Mouse (Mus musculus) G1E (cell line): ENCODE results near the gene Klf15. TPM values are rescaled to one million over a fixed set of nuclear protein-coding genes. Genes with fewer than 3 reads are reported as not detected.

Experiments used
- ATAC-seq: 2 replicates; pipeline ENCODE4 v1.8.0; 2016; ENCODE audit warnings: mild to moderate bottlenecking; ENCODE audit not compliant: insufficient number of reproducible peaks, poor library complexity, low FRiP score, severe bottlenecking; ENCODE audit errors: extremely low read depth
- DNase-seq: peaks from one replicate; pipeline ENCODE4 v3.0.0; 2012; ENCODE audit warnings: low spot score
- H3K27me3 ChIP-seq: 2 replicates; pipeline ENCODE4 v1.6.1; 2012; ENCODE audit warnings: mild to moderate bottlenecking, low read length, inconsistent platforms; ENCODE audit not compliant: insufficient read depth
- H3K36me3 ChIP-seq: replicated peaks from 2 replicates; pipeline ENCODE3; 2012; ENCODE audit warnings: mild to moderate bottlenecking, inconsistent platforms
- H3K4me1 ChIP-seq: 2 replicates; pipeline ENCODE4 v1.6.1; 2012; ENCODE audit warnings: low read depth, low read length, inconsistent platforms, mixed read lengths; ENCODE audit not compliant: insufficient read depth
- H3K4me3 ChIP-seq: 2 replicates; pipeline ENCODE4 v1.5.1; 2012; ENCODE audit warnings: low read depth, mild to moderate bottlenecking, inconsistent platforms, low read length, moderate library complexity, mixed read lengths
- H3K9me3 ChIP-seq: replicated peaks from 2 replicates; pipeline ENCODE4 v1.6.1; 2012; ENCODE audit warnings: inconsistent platforms
- CTCF ChIP-seq: IDR thresholded peaks from 2 replicates; pipeline ENCODE4 v1.5.1; 2012; ENCODE audit warnings: low read depth, low read length, inconsistent platforms, mixed read lengths
- GATA1 ChIP-seq: IDR thresholded peaks from 2 replicates; pipeline ENCODE4 v1.6.1; 2012; ENCODE audit warnings: borderline replicate concordance, low read length, inconsistent platforms, mixed read lengths
- GATA2 ChIP-seq: IDR thresholded peaks from 2 replicates; pipeline ENCODE4 v1.6.1; 2012; ENCODE audit warnings: low read depth, low read length, inconsistent platforms, borderline replicate concordance
- POLR2AphosphoS5 ChIP-seq: IDR thresholded peaks from 2 replicates; pipeline ENCODE4 v1.6.1; 2012; ENCODE audit warnings: low read depth, low read length, inconsistent platforms; ENCODE audit not compliant: insufficient replicate concordance
- TAL1 ChIP-seq: conservative IDR thresholded peaks from 2 replicates; pipeline ENCODE4 v1.6.1; 2012; ENCODE audit warnings: low read depth, low read length, inconsistent platforms, mixed read lengths
- polyA plus RNA-seq: library from polyadenylated mRNA; stranded (reverse); fragments of >175 nt; gene quantifications from 2 replicates; pipeline ENCODE4 v1.2.3, GENCODE M21; 2012
- total RNA-seq, 2 experiments: library from RNA; stranded (forward) in 1 of 2; stranded (reverse) in 1 of 2; fragments of 200-1000 nt in 1 of 2; fragments of >200 nt in 1 of 2; fragmentation: Nextera tagmentation in 1 of 2; gene quantifications; 2 replicates each; pipeline ENCODE4 v1.2.3; 2014 to 2017

Gene Klf15
- total and polyA plus RNA-seq, 3 experiments: 0.05 TPM; not detected in 2

DNA sequence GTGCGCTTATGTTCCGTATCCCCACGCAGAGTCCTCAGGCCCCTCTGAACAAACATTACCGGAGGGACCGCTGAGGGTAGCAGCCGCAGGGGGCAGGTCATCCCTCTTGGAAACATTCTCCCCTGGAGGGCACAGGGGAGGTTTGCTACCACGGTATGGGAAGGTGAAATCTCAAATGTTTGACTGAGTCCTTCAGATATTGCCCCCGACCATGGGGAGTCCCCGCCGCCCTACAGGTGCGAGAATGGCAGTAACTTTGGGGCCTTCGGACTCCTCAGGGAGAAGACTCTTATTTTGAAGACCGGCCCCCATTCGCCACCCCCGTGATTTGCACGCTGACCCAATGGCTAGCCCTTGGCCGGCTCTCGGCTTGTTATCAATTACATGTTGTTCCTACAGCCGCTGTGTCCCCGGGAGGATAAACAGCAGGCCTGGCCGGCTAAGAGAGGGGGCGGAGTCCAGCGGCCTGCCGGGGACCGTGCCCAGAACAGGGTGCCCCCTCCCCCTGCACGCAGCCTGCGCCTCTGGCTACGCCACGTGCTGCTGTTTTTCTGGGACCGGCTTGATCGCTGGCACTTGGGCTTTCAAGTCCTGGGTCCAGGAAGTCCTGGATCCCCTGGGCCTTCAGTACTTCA lies 969 bp downstream of the Klf15 start:
- peak overlapping the region; percentile 20; the same call in 1 of the 2 replicates for H3K4me3 ChIP-seq
- no peak for DNase-seq
- peaks cover 9% of the 10 kb centered on the region for H3K9me3 ChIP-seq
- H3K36me3 ChIP-seq: no peaks in the 10 kb centered on the region
- TF ChIP-seq CTCF (no peak), TAL1 (no peak), GATA2 (no peak), GATA1 (no peak), POLR2AphosphoS5 (no peak)
- no peaks in the 10 kb centered on the region for H3K4me1 ChIP-seq
- ATAC-seq: no peak
- peaks cover 8% of the 10 kb centered on the region; the same call in 1 of the 2 replicates for H3K27me3 ChIP-seq

DNA sequence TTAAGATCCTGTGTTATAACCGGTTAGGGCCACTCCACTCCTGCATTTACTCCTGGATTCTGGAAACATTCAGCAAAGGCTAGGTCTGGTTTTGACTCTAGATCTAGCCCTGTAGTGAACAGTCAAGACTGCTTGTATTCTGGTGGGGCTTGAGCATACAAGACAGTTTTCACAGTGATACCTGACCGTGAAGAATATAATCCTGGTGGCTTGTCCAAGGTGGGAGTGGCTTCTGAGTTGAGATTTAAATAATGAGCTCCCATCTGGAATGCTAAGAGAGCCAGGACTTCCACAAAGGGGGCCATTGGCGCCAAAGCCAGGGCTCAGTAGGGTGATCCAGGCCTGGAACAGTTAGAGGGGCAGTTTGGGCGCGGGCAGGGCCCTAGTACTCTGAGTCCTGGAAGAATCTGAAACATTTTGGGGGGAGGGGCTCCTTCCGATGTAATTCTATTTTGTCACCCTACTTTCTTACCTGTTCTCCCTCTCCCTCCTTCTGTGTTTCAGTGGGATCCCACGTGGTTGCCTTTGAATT lies 1.6 kb downstream of the Klf15 start:
- TF ChIP-seq CTCF: no peak
- no peak for TF ChIP-seq POLR2AphosphoS5
- TF ChIP-seq GATA1: no peak
- TF ChIP-seq GATA2: no peak
- TF ChIP-seq TAL1: no peak
- Histone ChIP-seq H3K9me3 (peaks cover 9% of the 10 kb centered on the region), H3K27me3 (peaks cover 8% of the 10 kb centered on the region; the same call in 1 of the 2 replicates), H3K4me1 (no peaks in the 10 kb centered on the region), H3K36me3 (no peaks in the 10 kb centered on the region), H3K4me3 (no peak overlapping the region)
- ATAC-seq (no peak), DNase-seq (no peak)

DNA sequence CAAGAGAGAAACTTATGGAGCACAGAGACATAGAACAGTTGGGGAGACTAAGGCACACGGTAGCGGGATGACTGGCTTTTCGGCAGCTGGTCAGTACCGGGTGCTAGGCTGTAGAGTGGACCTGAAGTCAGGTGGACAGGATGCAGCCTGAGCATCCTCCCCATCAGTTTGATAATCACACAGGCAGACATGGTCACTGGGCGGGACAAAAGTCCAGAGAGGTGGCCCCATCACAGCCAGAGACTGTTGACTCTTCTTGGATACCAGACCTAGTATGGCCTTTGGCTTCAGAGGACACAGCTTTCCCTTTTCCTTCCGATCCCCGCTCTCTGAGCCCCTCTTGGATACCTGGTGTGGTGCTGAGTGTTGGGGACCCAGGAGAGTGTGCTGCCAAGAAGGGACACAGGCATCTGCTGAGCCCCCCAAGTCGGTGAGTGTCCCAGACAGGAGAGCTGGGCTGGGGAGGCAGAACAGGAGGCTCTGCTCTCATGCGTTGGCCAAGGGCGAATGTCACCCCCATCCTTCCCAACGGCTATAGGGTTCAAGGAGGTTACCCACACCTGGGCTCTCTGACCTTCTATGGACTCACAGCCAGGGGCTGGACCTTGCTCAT lies 2.8 kb downstream of the Klf15 start:
- TF ChIP-seq TAL1 (no peak), POLR2AphosphoS5 (no peak), GATA1 (no peak), CTCF (no peak), GATA2 (no peak)
- ATAC-seq (no peak), DNase-seq (no peak)
- H3K4me3 ChIP-seq: no peak overlapping the region
- no peaks in the 10 kb centered on the region for H3K36me3 ChIP-seq
- H3K27me3 ChIP-seq: peaks cover 8% of the 10 kb centered on the region; the same call in 1 of the 2 replicates
- H3K9me3 ChIP-seq: peaks cover 9% of the 10 kb centered on the region
- no peaks in the 10 kb centered on the region for H3K4me1 ChIP-seq

DNA sequence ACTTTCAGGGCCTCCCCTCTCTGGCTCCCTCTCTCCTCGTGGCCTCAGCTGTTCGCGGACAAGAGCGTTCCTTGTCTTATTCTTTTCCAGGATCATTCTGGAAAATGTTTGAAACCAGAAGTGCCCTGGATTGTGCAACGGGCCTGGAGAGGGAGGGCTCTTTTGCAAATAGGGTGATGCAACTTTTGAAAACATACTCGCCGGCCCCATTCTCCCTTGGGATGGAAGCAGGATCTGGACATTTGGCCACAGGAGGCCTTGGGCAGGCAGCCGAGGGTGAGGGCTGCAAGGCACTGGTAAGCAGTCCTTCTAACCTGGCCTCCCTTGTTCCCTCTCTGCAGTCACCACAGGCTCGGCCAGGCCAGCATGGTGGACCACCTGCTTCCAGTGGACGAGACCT lies 3.7 kb downstream of the Klf15 start:
- Histone ChIP-seq H3K4me1 (no peaks in the 10 kb centered on the region), H3K9me3 (peaks cover 9% of the 10 kb centered on the region), H3K27me3 (peaks cover 13% of the 10 kb centered on the region; the same call in 1 of the 2 replicates), H3K4me3 (no peak overlapping the region), H3K36me3 (no peaks in the 10 kb centered on the region)
- no peak for DNase-seq
- TF ChIP-seq TAL1 (no peak), GATA2 (no peak), POLR2AphosphoS5 (no peak), CTCF (no peak), GATA1 (no peak)
- ATAC-seq: no peak

DNA sequence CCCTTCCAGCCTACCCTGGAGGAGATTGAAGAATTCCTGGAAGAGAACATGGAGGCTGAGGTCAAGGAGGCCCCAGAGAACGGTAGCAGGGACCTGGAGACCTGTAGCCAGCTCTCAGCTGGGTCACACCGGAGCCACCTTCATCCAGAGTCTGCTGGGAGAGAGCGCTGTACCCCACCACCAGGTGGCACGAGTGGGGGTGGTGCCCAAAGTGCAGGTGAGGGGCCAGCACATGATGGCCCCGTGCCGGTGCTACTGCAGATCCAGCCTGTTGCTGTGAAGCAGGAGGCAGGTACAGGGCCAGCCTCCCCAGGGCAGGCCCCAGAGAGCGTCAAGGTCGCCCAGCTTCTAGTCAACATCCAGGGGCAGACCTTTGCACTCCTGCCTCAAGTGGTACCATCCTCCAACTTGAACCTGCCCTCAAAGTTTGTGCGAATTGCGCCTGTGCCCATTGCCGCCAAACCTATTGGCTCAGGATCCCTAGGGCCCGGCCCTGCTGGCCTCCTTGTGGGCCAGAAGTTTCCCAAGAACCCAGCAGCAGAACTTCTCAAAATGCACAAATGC lies 4.6 kb downstream of the Klf15 start:
- DNase-seq: no peak
- ATAC-seq: no peak
- Histone ChIP-seq H3K27me3 (peaks cover 21% of the 10 kb centered on the region), H3K4me3 (no peak overlapping the region), H3K36me3 (no peaks in the 10 kb centered on the region), H3K4me1 (no peaks in the 10 kb centered on the region), H3K9me3 (peaks cover 9% of the 10 kb centered on the region)
- TF ChIP-seq TAL1 (no peak), GATA1 (no peak), CTCF (no peak), POLR2AphosphoS5 (no peak), GATA2 (no peak)

DNA sequence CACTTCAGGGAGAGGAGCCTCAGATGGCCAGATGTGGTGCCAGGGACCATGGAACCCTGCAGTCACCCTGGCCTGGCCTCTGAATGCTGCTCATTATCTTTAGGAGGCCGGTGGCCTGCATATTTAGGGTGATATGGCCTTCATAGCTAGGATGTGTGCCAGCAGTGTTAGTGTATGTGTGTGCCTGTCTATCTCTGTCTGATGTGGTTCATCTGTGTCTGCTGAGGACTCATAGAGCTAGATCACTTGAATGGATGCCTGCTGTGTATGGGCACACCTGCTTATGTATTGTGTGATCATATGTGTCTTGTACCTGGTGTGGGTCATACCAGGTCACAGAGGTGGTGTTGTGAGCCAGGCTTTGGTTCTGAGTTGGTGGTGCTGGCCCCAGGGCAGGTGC lies 5.8 kb downstream of the Klf15 start:
- no peak for DNase-seq
- no peak for TF ChIP-seq POLR2AphosphoS5
- no peak for TF ChIP-seq TAL1
- TF ChIP-seq CTCF: no peak
- no peak for TF ChIP-seq GATA1
- no peak for TF ChIP-seq GATA2
- no peak overlapping the region for H3K4me3 ChIP-seq

More for the DNA sequence above, 5.8 kb downstream of the Klf15 start:
- H3K27me3 ChIP-seq: peaks cover 23% of the 10 kb centered on the region
- H3K9me3 ChIP-seq: peaks cover under 1% of the 10 kb centered on the region; the same call in 1 of the 2 replicates
- H3K4me1 ChIP-seq: no peaks in the 10 kb centered on the region
- no peak for ATAC-seq
- H3K36me3 ChIP-seq: no peaks in the 10 kb centered on the region
